ENCODE assay signal across 28 mouse cellular contexts in genomic region chr14:62071140-62071539, GRCm38 (mm10).
"Had no signal": no experiment of that assay in that cellular context is flagged by ENCODE, and none has a peak within 500 bp of the region (broad histone marks: within the 10 kb centered on the region; RNA-seq: fewer than 3 reads in every experiment).

No protein-coding gene starts in this region.

- DNase-seq: gastrocnemius, adult 2 months; gastrocnemius, postnatal 10 days; gastrocnemius, postnatal 25 days; heart, adult 2 months; heart, postnatal 14 days; heart, postnatal 36 days; kidney, adult 11 months; kidney, adult 2 months; kidney, adult 9 months; kidney, postnatal 14 days; kidney, postnatal 36 days; layer of hippocampus, adult 9-11 months; layer of hippocampus, postnatal 36 days; left cerebral cortex, postnatal 4 days; liver; liver, embryonic 13.5 days had no signal

- H3K36me3 ChIP-seq: heart, embryonic 13.5 days; heart, embryonic 15.5 days; hindbrain, embryonic 13.5 days; hindbrain, embryonic 15.5 days; kidney, embryonic 15.5 days; limb, embryonic 12.5 days; liver, embryonic 13.5 days; liver, embryonic 15.5 days had no signal

- ATAC-seq: hindbrain, postnatal 0 days; intestine, embryonic 16.5 days had no signal

- H3K4me1 ChIP-seq: heart, embryonic 13.5 days; heart, embryonic 15.5 days; hindbrain, embryonic 13.5 days; hindbrain, embryonic 15.5 days; kidney, embryonic 15.5 days; liver, embryonic 13.5 days; liver, embryonic 15.5 days had no signal

- H3K9ac ChIP-seq: heart, embryonic 13.5 days; heart, embryonic 15.5 days; hindbrain, embryonic 13.5 days; hindbrain, embryonic 15.5 days; kidney, embryonic 15.5 days; limb, embryonic 12.5 days; liver, embryonic 13.5 days; liver, embryonic 15.5 days had no signal

- H3K4me3 ChIP-seq: gastrocnemius, adult 2 months; heart, adult 2 months; heart, embryonic 13.5 days; heart, embryonic 15.5 days; hindbrain, embryonic 13.5 days; hindbrain, embryonic 15.5 days; kidney, embryonic 15.5 days; limb, embryonic 12.5 days; liver, embryonic 13.5 days; liver, embryonic 15.5 days had no signal

- H3K27me3 ChIP-seq: heart, embryonic 13.5 days; heart, embryonic 15.5 days; hindbrain, embryonic 13.5 days; hindbrain, embryonic 15.5 days; kidney, embryonic 15.5 days; limb, embryonic 12.5 days; liver, embryonic 13.5 days; liver, embryonic 15.5 days had no signal

- H3K27ac ChIP-seq: gastrocnemius, adult 2 months; heart, adult 2 months; heart, embryonic 13.5 days; heart, embryonic 15.5 days; hindbrain, embryonic 13.5 days; hindbrain, embryonic 15.5 days; hindbrain, postnatal 0 days; kidney, embryonic 15.5 days; kidney, postnatal 0 days; limb, embryonic 12.5 days; liver, embryonic 13.5 days; liver, embryonic 15.5 days had no signal

- H3K4me2 ChIP-seq: heart, embryonic 11.5 days; heart, embryonic 13.5 days; heart, embryonic 15.5 days; hindbrain, embryonic 13.5 days; hindbrain, embryonic 15.5 days; kidney, embryonic 15.5 days; limb, embryonic 12.5 days; liver, embryonic 11.5 days; liver, embryonic 13.5 days; liver, embryonic 15.5 days had no signal

- H3K9me3 ChIP-seq: heart, embryonic 15.5 days; hindbrain, embryonic 13.5 days; hindbrain, embryonic 15.5 days; kidney, embryonic 15.5 days; limb, embryonic 12.5 days; liver, embryonic 13.5 days; liver, embryonic 15.5 days had no signal
